Mouse (Mus musculus): ENCODE data around the gene Pwwp2b. TPM values are rescaled to one million over a fixed set of nuclear protein-coding genes. Genes with fewer than 3 reads are reported as not detected.
A peak's percentile ranks its signal among the peaks of the same experiment; 100 is the strongest.

Gene Pwwp2b
- total and polyA plus RNA-seq, 2 experiments from 2014 or later: 3.5 to 4.5 TPM

DNA sequence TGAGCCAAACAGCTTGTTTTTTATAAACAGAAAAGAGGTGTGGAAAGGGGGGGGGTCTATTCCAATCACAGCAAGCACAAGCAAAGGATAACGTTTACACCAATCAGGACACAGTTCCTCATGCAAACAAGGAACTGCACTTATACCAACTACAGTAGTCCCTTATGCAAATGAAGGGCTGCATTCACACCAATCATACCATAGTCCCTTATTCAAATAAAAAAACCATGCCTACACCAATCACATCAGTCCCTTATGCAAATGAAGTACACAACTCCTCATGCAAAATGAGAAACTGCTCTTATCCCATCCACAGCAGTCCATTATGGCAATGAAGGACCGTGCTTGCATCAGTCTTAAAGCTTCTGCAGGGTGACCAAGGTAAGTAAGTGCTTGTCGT is 66.4 kb downstream of the Pwwp2b start:
- no peak overlapping the region for H3K4me2 ChIP-seq (ENCODE audit: low read depth, low read length, poor library complexity, severe bottlenecking)
- no peak for TF ChIP-seq CTCF (IDR thresholded peaks at IDR 0.05)
- 96% methylated on average over 3 of the region's 3 CpGs for WGBS
- ATAC-seq (ENCODE audit: low FRiP score) (no peak), DNase-seq (ENCODE audit: low spot score) (no peak)
- H3K4me1 ChIP-seq (ENCODE audit: insufficient read depth, low read length): no peaks in the 10 kb centered on the region
- H3K9me3 ChIP-seq (ENCODE audit: low read length): 0 out of 2 replicates have a peak, but pooled peaks cover 3% of the 10 kb centered on the region
- H3K27ac ChIP-seq (ENCODE audit: low read depth, low read length): no peak overlapping the region
- no peaks in the 10 kb centered on the region for H3K27me3 ChIP-seq (ENCODE audit: insufficient read depth, low read length)
- H3K9ac ChIP-seq (replicated peaks; ENCODE audit: low read length, poor library complexity, severe bottlenecking): no peak overlapping the region
- no peaks in the 10 kb centered on the region for H3K36me3 ChIP-seq (ENCODE audit: insufficient read depth, low read length)
- no peak overlapping the region for H3K4me3 ChIP-seq (ENCODE audit: low read depth, low read length)

- Histone ChIP-seq H3K27ac (ENCODE audit: low read depth, low read length) (peak overlapping the region; percentile 38; the same call in 1 of the 2 replicates), H3K9ac (replicated peaks; ENCODE audit: low read length, poor library complexity, severe bottlenecking) (no peak overlapping the region), H3K27me3 (ENCODE audit: insufficient read depth, low read length) (no peaks in the 10 kb centered on the region), H3K4me2 (ENCODE audit: low read depth, low read length, poor library complexity, severe bottlenecking) (no peak overlapping the region), H3K9me3 (ENCODE audit: low read length) (0 out of 2 replicates have a peak, but pooled peaks cover 3% of the 10 kb centered on the region), H3K4me1 (ENCODE audit: insufficient read depth, low read length) (no peaks in the 10 kb centered on the region), H3K4me3 (ENCODE audit: low read depth, low read length) (no peak overlapping the region), H3K36me3 (ENCODE audit: insufficient read depth, low read length) (no peaks in the 10 kb centered on the region)
- TF ChIP-seq CTCF (IDR thresholded peaks at IDR 0.05): no peak
- ATAC-seq (ENCODE audit: low FRiP score) (peak; percentile 85), DNase-seq (ENCODE audit: low spot score) (peak; percentile 93)
- WGBS: 32% methylated on average over 1 of the region's 1 CpGs
Measured at GRCm38 (mm10) chr7:139319006-139319411, 70.7 kb downstream of the Pwwp2b start.

Other genes starting within 250 kb of the Pwwp2b start
- 172 and 180 TPM in 2 replicates for gene Dpysl4, start 162.5 kb upstream of the Pwwp2b start, total RNA-seq (2014; rRNA removed)
- 164 and 167 TPM in 2 replicates for gene Dpysl4, start 162.5 kb upstream of the Pwwp2b start, polyA plus RNA-seq (2015; fragmentation: Nextera tagmentation; extraction: Ambion mirVana)
- 2.5 and 2.7 TPM in 2 replicates for gene Lrrc27, start 35.5 kb upstream of the Pwwp2b start, total RNA-seq (2014; rRNA removed)
- 5.6 and 6.6 TPM in 2 replicates for gene Lrrc27, start 35.5 kb upstream of the Pwwp2b start, polyA plus RNA-seq (2015; fragmentation: Nextera tagmentation; extraction: Ambion mirVana)
- gene Stk32c, start 35.2 kb upstream of the Pwwp2b start, total RNA-seq (2014; rRNA removed): 33.2 and 35.6 TPM in 2 replicates
- gene Stk32c, start 35.2 kb upstream of the Pwwp2b start, polyA plus RNA-seq (2015; fragmentation: Nextera tagmentation; extraction: Ambion mirVana): 2.4 TPM in 2 replicates
- 15.1 and 20.9 TPM in 2 replicates for gene Inpp5a, start 140.6 kb downstream of the Pwwp2b start, total RNA-seq (2014; rRNA removed)
- gene Inpp5a, start 140.6 kb downstream of the Pwwp2b start, polyA plus RNA-seq (2015; fragmentation: Nextera tagmentation; extraction: Ambion mirVana): 20.4 and 21.2 TPM in 2 replicates

All from midbrain, postnatal 0 days (tissue).